Mouse (Mus musculus) forebrain, embryonic 10.5 days (tissue): ENCODE data around the gene Cldn15. TPM values are rescaled to one million over a fixed set of nuclear protein-coding genes. Genes with fewer than 3 reads are reported as not detected.
A peak's percentile ranks its signal among the peaks of the same experiment; 100 is the strongest.

ENCODE experiments used
- DNase-seq: peaks from one replicate; pipeline ENCODE4 v3.0.0-alpha.2; 2017; ENCODE audit warnings: low spot score; ENCODE audit errors: extremely low spot score
- H3K27ac ChIP-seq: fragments of 300-500 bp; sonication (generic); 2 replicates; pipeline ENCODE4 v1.5.1; 2016; ENCODE audit warnings: mild to moderate bottlenecking
- H3K27me3 ChIP-seq: fragments of 300-500 bp; sonication (generic); 2 replicates; pipeline ENCODE4 v1.6.1; 2016; ENCODE audit warnings: mild to moderate bottlenecking; ENCODE audit not compliant: poor library complexity, severe bottlenecking
- H3K36me3 ChIP-seq: fragments of 300-500 bp; sonication (generic); replicated peaks from 2 replicates; pipeline ENCODE4 v1.6.1; 2016; ENCODE audit warnings: mild to moderate bottlenecking, moderate library complexity
- H3K4me1 ChIP-seq: fragments of 300-500 bp; sonication (generic); 2 replicates; pipeline ENCODE4 v1.6.1; 2016
- H3K4me3 ChIP-seq: fragments of 300-500 bp; sonication (generic); 2 replicates; pipeline ENCODE4 v1.5.1; 2016; ENCODE audit warnings: mild to moderate bottlenecking, moderate library complexity
- H3K9me3 ChIP-seq: fragments of 300-500 bp; sonication (generic); 2 replicates; pipeline ENCODE4 v1.6.1; 2016; ENCODE audit warnings: mild to moderate bottlenecking, moderate library complexity
- WGBS: fragments of 180-500 bp; shearing (Covaris S2); methylation state at CpG from one replicate; pipeline ENCODE4 v1.1.7; 2016; 5-methylcytosine and 5-hydroxymethylcytosine counted together
- polyA plus RNA-seq: library from polyadenylated mRNA; unstranded; fragments of >200 nt; fragmentation: Nextera tagmentation; extraction: Ambion mirVana; gene quantifications from 2 replicates; pipeline ENCODE4 v1.2.1, GENCODE M21; 2016

The Cldn15 gene
- 0.35 and 0.52 TPM in 2 replicates for polyA plus RNA-seq

DNA sequence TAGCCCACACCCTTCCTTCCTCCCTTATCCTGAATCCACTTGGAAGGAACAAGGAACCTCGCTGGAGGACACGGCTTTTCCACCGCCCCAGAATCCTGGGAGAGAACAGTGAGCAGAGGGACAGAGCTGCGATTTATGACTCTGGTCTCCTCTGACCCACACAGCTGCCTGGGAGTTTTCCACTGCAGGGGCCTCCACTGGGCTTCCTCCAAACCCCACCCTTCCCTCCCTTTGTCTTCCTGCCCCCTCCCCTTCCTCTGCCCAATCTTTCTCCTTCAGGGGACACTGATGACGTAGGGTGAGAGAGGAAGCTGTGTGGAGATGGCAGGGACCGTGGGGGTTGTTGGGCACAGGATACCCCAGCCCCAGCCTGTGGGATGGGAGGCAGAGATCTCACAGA is at the start of gene Cldn15:
TSS of gene Cldn15 (plus strand) at position 286 of the 400 bp plus-strand sequence.
- Histone ChIP-seq H3K36me3 (peaks cover 60% of the 10 kb centered on the region), H3K27ac (peak within 1 kb of the TSS; percentile 41; the same call in 1 of the 2 replicates), H3K4me3 (peak within 1 kb of the TSS; percentile 5; the same call in 1 of the 2 replicates), H3K4me1 (peaks cover 27% of the 10 kb centered on the region), H3K9me3 (no peaks in the 10 kb centered on the region), H3K27me3 (no peaks in the 10 kb centered on the region)
- WGBS, result 81% methylated on average over 6 of the region's 6 CpGs
- no peak for DNase-seq

DNA sequence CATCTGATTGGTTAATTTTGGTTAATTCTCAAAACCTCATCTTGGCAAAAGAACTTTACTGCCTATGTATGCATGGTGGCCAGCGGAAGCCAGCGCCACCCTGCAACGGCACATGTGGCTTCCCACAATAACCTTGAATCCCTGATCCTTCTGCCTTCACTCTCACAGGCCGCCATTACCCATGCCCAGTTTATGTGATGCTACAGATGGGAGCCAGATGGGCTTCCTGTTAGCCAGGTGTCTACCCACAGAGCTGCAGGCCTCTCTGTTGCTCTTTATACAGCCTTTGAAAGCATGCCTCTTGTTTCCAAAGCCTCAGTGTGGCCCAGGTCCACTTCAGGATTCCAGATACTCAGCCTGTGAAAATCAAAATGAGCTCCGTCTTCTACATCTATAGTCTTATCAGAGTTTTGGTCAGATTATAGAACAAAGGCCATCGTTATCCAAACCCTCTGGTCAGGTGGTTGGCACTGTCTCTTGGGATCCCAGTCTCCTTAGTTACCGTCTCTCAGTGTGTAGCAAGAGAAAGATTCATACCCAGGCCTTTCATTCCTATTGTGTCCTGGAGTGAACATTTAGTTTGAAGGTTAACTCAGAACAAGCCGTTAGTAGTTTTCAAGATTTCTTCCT is 48.7 kb upstream of the Cldn15 start:
- WGBS, result 95% methylated on average over 8 of the region's 8 CpGs
- no peak for DNase-seq
- Histone ChIP-seq H3K9me3 (no peaks in the 10 kb centered on the region), H3K27me3 (no peaks in the 10 kb centered on the region), H3K27ac (no peak overlapping the region), H3K4me3 (no peak overlapping the region), H3K36me3 (peaks cover 17% of the 10 kb centered on the region), H3K4me1 (peaks cover 9% of the 10 kb centered on the region)

DNA sequence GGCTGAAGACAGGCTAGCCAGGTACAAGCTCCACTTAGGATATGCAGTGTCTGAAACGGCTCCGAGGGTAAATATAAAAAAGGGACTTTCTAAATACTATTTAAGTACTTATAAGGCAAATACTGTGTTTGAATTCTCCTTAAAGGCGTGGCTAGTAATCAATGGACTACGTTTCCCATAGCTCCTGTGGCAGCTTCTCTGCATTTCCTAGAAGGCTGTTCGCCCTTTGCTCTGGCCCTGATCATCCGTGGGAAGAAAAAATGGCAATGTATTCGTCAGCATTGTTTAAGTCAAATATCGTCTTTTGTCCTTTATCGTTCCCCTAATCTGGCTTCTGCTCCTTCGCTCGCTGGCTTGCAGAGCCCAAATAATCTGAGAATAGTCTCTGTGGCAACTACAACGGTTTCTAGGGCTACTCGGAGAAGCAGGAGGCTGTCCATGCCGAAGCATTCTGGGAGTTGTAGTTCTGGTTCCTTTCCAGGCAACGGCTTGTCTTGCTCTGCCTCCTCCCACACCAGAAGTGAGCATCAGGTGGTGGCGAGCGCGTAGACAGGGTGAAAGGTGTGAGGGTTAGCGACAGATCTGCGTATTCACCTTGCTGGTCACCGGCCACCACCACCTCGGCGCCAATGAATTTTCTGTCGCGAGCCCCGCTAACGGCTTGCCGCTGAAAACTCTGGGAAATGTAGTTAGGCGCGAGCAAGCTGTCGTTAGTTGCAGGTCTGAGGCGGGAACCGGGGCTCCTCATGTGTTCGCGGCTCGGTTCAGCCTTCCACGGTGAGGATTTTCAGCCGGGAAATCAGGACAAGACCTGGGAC is 47.6 kb upstream of the Cldn15 start:
- peak overlapping the region; percentile 68 for H3K4me3 ChIP-seq
- WGBS, result 4% methylated on average over 38 of the region's 38 CpGs
- H3K27me3 ChIP-seq, result no peaks in the 10 kb centered on the region
- DNase-seq, result peak; percentile 80
- H3K9me3 ChIP-seq, result no peaks in the 10 kb centered on the region
- H3K36me3 ChIP-seq, result peaks cover 6% of the 10 kb centered on the region
- peak overlapping the region; percentile 86 for H3K27ac ChIP-seq
- H3K4me1 ChIP-seq, result peaks cover 9% of the 10 kb centered on the region

DNA sequence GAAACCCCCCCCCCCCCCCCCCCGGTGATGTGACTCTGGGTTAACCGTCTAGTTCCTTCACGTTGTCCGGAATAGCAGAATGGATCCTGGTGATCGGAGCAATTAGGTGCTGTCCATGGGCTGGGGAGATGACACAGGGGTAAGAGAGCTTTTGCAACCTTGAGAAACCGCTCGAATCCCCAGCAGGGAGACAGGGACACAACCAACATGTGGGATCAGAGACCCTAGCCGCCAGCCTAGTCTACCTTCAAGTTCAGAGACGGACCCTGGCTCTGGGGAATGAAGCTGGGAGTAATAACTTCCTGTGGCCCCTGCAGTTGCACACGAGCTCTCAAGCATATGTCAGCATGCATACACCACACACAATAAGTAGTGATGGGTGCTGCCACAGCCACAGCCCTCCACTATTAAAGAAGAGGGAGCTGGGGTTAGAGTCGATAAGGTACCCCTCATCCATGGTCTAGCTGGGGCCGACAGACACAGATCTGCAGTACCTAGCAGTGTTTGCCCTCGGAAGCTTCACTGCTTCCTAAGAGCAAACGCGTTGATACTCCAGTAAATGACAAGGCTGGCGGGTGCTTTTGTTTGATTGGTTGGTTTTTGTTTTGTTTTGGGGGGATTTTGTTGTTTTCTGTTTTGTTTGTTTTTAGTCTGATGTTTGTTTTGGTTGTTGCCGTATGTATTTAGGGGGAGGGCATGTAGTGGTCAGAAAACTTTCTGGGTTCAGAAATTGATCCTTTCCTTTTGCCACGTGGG is 46.7 kb upstream of the Cldn15 start:
- H3K27ac ChIP-seq, result peak overlapping the region; percentile 86
- WGBS, result 28% methylated on average over 17 of the region's 18 CpGs
- no peaks in the 10 kb centered on the region for H3K36me3 ChIP-seq
- DNase-seq, result no peak
- no peaks in the 10 kb centered on the region for H3K27me3 ChIP-seq
- peak overlapping the region; percentile 68 for H3K4me3 ChIP-seq
- H3K9me3 ChIP-seq, result no peaks in the 10 kb centered on the region
- H3K4me1 ChIP-seq, result peaks cover 9% of the 10 kb centered on the region

DNA sequence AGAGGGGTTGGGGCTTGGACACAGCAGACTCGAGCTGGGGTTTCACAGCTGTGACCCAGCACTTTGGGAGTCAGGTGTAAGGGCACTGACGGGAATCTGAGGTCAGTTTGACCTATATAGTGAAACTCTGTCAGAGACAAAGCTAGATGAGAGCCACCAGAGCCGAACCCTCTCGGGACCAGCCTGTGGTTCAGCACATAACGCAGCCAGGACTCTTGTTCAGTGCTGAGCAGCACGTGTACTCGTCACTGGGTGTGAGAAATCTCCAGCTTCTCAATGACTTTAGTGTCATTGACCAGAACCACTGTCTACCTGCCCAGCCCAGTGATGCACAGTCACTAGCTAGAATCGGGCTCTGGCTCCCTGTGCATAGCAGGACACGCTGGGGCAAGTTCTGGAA is 43.6 kb upstream of the Cldn15 start:
- WGBS, result 91% methylated on average over 9 of the region's 9 CpGs
- Histone ChIP-seq H3K4me1 (peaks cover 9% of the 10 kb centered on the region), H3K9me3 (no peaks in the 10 kb centered on the region), H3K27me3 (no peaks in the 10 kb centered on the region), H3K27ac (no peak overlapping the region), H3K4me3 (no peak overlapping the region), H3K36me3 (peaks cover 13% of the 10 kb centered on the region; the same call in 1 of the 2 replicates)
- DNase-seq, result no peak

DNA sequence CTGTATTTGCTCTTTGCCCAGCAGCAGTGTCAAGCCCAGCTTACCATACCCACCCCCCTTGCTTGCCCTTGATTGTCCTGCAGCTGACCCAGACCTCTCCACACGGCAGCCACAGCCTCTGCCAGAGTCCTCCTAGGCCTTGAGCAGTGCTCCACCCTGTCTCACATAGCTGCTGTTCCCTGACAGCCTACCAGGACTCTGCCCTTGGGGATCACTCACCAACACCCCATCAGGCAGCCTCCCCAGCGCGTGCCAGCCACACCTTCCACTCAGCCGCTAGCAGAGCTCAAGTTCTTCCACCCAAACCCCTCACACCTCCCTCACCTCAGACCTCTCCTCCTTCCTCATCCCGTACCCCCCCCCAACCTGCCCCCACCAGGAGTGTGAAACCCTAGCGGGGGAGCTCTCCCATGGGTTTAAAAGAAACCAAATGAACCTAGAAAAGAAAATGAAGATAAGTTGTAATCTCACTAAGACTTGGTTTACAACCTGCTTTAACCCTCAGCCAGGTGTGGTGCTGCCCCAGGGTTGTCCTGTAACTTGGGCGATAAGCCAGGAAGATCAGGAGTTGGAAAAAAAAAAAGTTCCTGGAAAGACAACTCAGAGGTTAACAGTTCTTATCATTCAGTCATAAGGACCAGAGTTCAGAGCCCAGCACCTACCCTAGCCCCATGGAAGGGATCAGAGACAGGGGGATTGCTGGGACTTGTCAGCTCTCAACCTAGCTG is 42.5 kb upstream of the Cldn15 start:
- no peak overlapping the region for H3K4me3 ChIP-seq
- 79% methylated on average over 7 of the region's 7 CpGs for WGBS

DNA sequence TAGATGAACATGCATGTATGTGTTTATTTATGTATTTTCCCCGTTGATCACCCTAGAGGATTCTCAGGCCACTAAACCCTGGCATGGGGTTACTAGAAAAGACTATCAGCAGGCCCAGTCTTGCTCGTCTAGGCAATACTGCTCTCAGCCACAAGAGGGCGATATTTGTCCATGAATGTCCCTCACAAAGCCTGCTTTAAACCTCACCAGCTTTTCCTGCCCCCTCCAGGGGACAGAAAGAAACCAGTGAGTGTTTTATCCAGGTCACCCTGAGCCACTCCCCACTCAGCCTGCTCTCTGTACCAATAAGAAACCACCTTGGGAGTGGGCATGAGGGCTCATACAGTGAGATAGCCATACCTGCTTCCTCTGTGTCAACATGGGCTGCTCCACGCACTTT is 37.3 kb upstream of the Cldn15 start:
- peak; percentile 87 for DNase-seq
- no peaks in the 10 kb centered on the region for H3K27me3 ChIP-seq
- WGBS, result 18% methylated on average over 4 of the region's 4 CpGs
- no peak overlapping the region for H3K4me3 ChIP-seq
- H3K36me3 ChIP-seq, result peaks cover 13% of the 10 kb centered on the region; the same call in 1 of the 2 replicates
- H3K4me1 ChIP-seq, result peaks cover 6% of the 10 kb centered on the region
- no peaks in the 10 kb centered on the region for H3K9me3 ChIP-seq
- peak overlapping the region; percentile 80 for H3K27ac ChIP-seq

More for the DNA sequence above, 42.5 kb upstream of the Cldn15 start:
- H3K27me3 ChIP-seq, result no peaks in the 10 kb centered on the region
- no peak for DNase-seq
- peaks cover 13% of the 10 kb centered on the region; the same call in 1 of the 2 replicates for H3K36me3 ChIP-seq
- peaks cover 9% of the 10 kb centered on the region for H3K4me1 ChIP-seq
- H3K9me3 ChIP-seq, result no peaks in the 10 kb centered on the region
- H3K27ac ChIP-seq, result no peak overlapping the region

DNA sequence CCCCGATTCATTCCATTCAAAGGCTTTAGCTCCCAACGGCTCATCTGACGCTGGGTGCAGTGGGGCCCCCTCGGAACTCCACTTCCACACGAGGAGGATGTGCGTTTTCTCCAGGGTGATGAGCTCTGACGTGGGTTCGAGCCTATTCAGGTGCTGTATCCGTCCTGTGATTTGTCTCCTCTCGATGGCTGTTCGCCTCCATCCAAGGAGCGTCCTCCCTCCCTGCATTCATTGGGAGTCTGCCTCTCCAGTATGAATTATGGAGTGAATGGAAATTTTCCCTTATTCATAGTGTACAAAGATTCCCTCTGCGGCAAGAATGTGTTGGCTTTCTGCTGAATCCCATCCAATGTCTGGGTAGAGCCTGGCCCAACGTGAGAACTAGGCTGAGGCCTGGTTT is 34.5 kb upstream of the Cldn15 start:
- Histone ChIP-seq H3K27me3 (no peaks in the 10 kb centered on the region), H3K27ac (no peak overlapping the region), H3K4me3 (no peak overlapping the region), H3K36me3 (0 out of 2 replicates have a peak, but pooled peaks cover 2% of the 10 kb centered on the region), H3K4me1 (peaks cover 6% of the 10 kb centered on the region), H3K9me3 (no peaks in the 10 kb centered on the region)
- 87% methylated on average over 14 of the region's 14 CpGs for WGBS
- DNase-seq, result no peak

DNA sequence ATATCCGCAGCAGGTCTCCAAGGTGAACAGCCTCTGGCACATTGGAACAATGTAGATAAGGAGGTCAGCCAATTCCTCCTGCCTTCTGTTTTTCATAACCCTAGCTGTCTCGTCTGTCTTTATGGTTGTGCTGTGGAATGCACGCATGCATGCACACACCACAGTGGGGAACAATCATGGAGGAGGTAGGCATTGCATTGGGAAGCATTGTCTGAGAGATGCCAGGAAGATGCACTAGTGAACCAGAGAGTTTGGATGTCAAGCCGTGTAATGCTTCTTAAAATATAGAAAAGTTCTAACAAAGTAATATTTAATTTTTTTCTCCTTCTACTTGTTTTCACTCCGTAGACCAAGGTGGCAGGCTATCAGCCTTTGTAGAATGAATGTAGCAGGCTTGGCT is 33.5 kb upstream of the Cldn15 start:
- H3K9me3 ChIP-seq, result no peaks in the 10 kb centered on the region
- H3K27ac ChIP-seq, result no peak overlapping the region
- WGBS, result 86% methylated on average over 5 of the region's 5 CpGs
- H3K27me3 ChIP-seq, result no peaks in the 10 kb centered on the region
- DNase-seq, result no peak
- no peaks in the 10 kb centered on the region for H3K36me3 ChIP-seq
- peaks cover 6% of the 10 kb centered on the region for H3K4me1 ChIP-seq
- H3K4me3 ChIP-seq, result no peak overlapping the region

DNA sequence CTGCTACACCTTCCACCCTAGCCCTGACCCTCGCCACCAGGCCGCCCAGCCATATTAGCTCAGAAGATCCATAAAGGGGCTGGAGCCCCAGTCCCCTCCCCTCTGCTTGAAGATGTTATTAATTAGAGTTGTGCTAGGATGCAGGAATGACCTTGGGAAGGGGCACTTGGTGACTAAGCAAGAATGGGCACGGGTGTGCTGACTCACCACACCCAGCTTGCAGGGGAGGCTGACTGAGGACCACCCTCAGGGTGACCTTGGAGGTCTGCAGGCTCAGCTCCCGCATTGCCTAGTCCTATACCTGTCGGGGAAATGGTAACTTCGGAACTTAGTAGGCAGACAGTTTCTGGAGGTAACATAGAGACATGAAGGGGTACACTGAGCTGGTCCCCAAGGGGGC is 32.5 kb upstream of the Cldn15 start:
- H3K27me3 ChIP-seq, result no peaks in the 10 kb centered on the region

DNA sequence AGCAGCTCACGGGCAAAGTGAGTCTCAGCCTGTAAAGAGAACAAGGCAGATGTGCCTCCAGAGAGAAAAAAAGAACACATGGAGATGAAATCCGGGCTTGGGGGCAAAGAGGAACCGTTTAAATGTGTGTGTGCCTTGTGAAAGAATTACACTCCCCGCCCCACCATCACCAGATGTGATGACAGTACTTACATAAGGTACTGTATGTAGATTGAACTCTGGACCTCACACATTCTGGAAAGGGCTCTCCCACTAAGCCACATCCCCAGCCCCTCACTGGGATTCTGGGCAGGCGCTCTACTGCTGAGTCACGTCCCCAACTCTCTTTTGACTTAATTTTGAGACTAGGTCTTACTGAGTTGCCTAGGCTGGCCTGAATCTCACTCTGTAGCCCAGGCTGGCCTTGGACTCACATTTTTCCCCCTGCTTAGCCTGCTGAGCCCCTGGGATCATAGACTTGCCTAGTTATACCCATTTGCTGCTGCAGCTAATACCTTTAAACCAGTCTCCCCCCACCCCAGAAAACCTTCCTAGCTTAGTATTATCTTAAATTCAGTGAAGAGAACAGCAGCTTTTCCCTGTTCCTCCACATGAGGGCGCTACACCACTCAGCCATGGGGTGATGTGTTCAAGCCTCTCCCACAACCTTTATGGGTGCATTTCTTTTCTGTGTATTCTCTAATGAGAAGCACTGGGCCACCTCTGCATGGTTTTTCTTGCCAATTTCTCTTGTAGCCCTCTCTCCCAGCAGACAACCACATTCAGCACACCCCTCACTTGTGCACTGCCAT is 30.3 kb upstream of the Cldn15 start:
- 0 out of 2 replicates have a peak, but pooled peaks cover 2% of the 10 kb centered on the region for H3K9me3 ChIP-seq
- no peaks in the 10 kb centered on the region for H3K36me3 ChIP-seq
- no peak overlapping the region for H3K4me3 ChIP-seq
- no peaks in the 10 kb centered on the region for H3K27me3 ChIP-seq
- no peaks in the 10 kb centered on the region for H3K4me1 ChIP-seq
- 70% methylated on average over 7 of the region's 7 CpGs for WGBS
- DNase-seq, result no peak
- H3K27ac ChIP-seq, result no peak overlapping the region

More for the DNA sequence above, 32.5 kb upstream of the Cldn15 start:
- Histone ChIP-seq H3K9me3 (no peaks in the 10 kb centered on the region), H3K4me3 (no peak overlapping the region), H3K4me1 (peaks cover 6% of the 10 kb centered on the region), H3K36me3 (no peaks in the 10 kb centered on the region), H3K27ac (no peak overlapping the region)
- no peak for DNase-seq
- WGBS, result 91% methylated on average over 6 of the region's 6 CpGs
